Mouse (Mus musculus): Measurements from ENCODE around the gene Phox2a.

Gene Phox2a

GRCm38 (mm10) chr7:101817861-101818401, at the start of gene Phox2a:
Gene Phox2a (plus strand): TSS chr7:101818313.
- no peak for DNase-seq (ENCODE audit: low spot score in 2 of 2)

- DNase-seq (ENCODE audit: low spot score in 2 of 2), result peak; percentile 52 to 57
Observed at GRCm38 (mm10) chr7:101770051-101770450, 48.1 kb upstream of the Phox2a start.

- no peak for DNase-seq (ENCODE audit: low spot score in 2 of 2)
Observed at GRCm38 (mm10) chr7:101771604-101772003, 46.5 kb upstream of the Phox2a start.

GRCm38 (mm10) chr7:101772687-101773086, 45.4 kb upstream of the Phox2a start:
- DNase-seq (ENCODE audit: low spot score in 2 of 2), result peak in 1 of 2 experiments; percentile 18

- DNase-seq (ENCODE audit: low spot score in 2 of 2), result no peak
Observed at GRCm38 (mm10) chr7:101777053-101777452, 41.1 kb upstream of the Phox2a start.

- DNase-seq (ENCODE audit: low spot score in 2 of 2), result no peak
Observed at GRCm38 (mm10) chr7:101820295-101821030, 2.4 kb downstream of the Phox2a start.

- DNase-seq (ENCODE audit: low spot score in 2 of 2), result peak in 1 of 2 experiments; percentile 13
Observed at GRCm38 (mm10) chr7:101821571-101822501, 3.7 kb downstream of the Phox2a start.

- DNase-seq (ENCODE audit: low spot score in 2 of 2), result no peak
Observed at GRCm38 (mm10) chr7:101822836-101823757, 5.0 kb downstream of the Phox2a start.

GRCm38 (mm10) chr7:101823758-101824630, 5.9 kb downstream of the Phox2a start:
- DNase-seq (ENCODE audit: low spot score in 2 of 2), result no peak

- no peak for DNase-seq (ENCODE audit: low spot score in 2 of 2)
Observed at GRCm38 (mm10) chr7:101830373-101830772, 12.3 kb downstream of the Phox2a start.

- no peak for DNase-seq (ENCODE audit: low spot score in 2 of 2)
Observed at GRCm38 (mm10) chr7:101831437-101831836, 13.3 kb downstream of the Phox2a start.

- no peak for DNase-seq (ENCODE audit: low spot score in 2 of 2)
Observed at GRCm38 (mm10) chr7:101832372-101832771, 14.3 kb downstream of the Phox2a start.

GRCm38 (mm10) chr7:101833352-101833751, 15.2 kb downstream of the Phox2a start:
- no peak for DNase-seq (ENCODE audit: low spot score in 2 of 2)

GRCm38 (mm10) chr7:101833916-101834584, 15.9 kb downstream of the Phox2a start:
- DNase-seq (ENCODE audit: low spot score in 2 of 2), result no peak

- DNase-seq (ENCODE audit: low spot score in 2 of 2), result no peak
Observed at GRCm38 (mm10) chr7:101834903-101835302, 16.8 kb downstream of the Phox2a start.

- DNase-seq (ENCODE audit: low spot score in 2 of 2), result no peak
Observed at GRCm38 (mm10) chr7:101835457-101836109, 17.5 kb downstream of the Phox2a start.

- peak; percentile 38 to 45 for DNase-seq (ENCODE audit: low spot score in 2 of 2)
Observed at GRCm38 (mm10) chr7:101836271-101837153, 18.4 kb downstream of the Phox2a start.

GRCm38 (mm10) chr7:101837154-101837605, 19.1 kb downstream of the Phox2a start:
- peak in 1 of 2 experiments; percentile 16 for DNase-seq (ENCODE audit: low spot score in 2 of 2)
